Mouse (Mus musculus) ES-Bruce4 (cell line): ENCODE results near the gene 2700049A03Rik. TPM values are rescaled to one million over a fixed set of nuclear protein-coding genes. Genes with fewer than 3 reads are reported as not detected.
"Not testable (repeated sequence)": the region's sequence is repeated elsewhere in the genome, so short reads cannot be mapped to it uniquely, and the experiment has no call there.

Source experiments
- H3K27ac ChIP-seq: 2 replicates; pipeline ENCODE4 v1.5.1; 2012; ENCODE audit warnings: low read length, inconsistent platforms; ENCODE audit not compliant: insufficient read depth
- H3K27me3 ChIP-seq: 2 replicates; pipeline ENCODE4 v1.6.1; 2012; ENCODE audit warnings: mild to moderate bottlenecking, low read length, inconsistent platforms; ENCODE audit not compliant: control insufficient read depth, poor library complexity, insufficient read depth, severe bottlenecking
- H3K36me3 ChIP-seq: 2 replicates; pipeline ENCODE4 v1.6.1; 2012; ENCODE audit warnings: inconsistent platforms, mild to moderate bottlenecking, low read length, moderate library complexity; ENCODE audit not compliant: control insufficient read depth, poor library complexity, insufficient read depth, severe bottlenecking
- H3K4me1 ChIP-seq: one replicate; pipeline ENCODE4 v1.8.1; 2011; ENCODE audit warnings: low read length; ENCODE audit not compliant: control insufficient read depth, insufficient read depth
- H3K4me3 ChIP-seq: 2 replicates; pipeline ENCODE4 v1.5.1; 2011; ENCODE audit warnings: low read depth, mild to moderate bottlenecking, low read length
- H3K9ac ChIP-seq: 2 replicates; pipeline ENCODE4 v1.6.1; 2012; ENCODE audit warnings: low read depth, mild to moderate bottlenecking, inconsistent platforms; ENCODE audit not compliant: poor library complexity, severe bottlenecking
- H3K9me3 ChIP-seq: replicated peaks from 2 replicates; pipeline ENCODE4 v1.6.1; 2012; ENCODE audit warnings: mild to moderate bottlenecking, low read length, inconsistent platforms; ENCODE audit not compliant: control insufficient read depth, poor library complexity, insufficient read depth, severe bottlenecking
- CTCF ChIP-seq: IDR thresholded peaks from one replicate; pipeline ENCODE4 v1.8.1; 2011; ENCODE audit warnings: low read depth, low read length
- EP300 ChIP-seq: IDR thresholded peaks from 2 replicates; pipeline ENCODE4 v1.6.1; 2011; ENCODE audit warnings: low read depth, low read length; ENCODE audit not compliant: insufficient read depth
- POLR2A ChIP-seq: IDR thresholded peaks from one replicate; pipeline ENCODE4 v1.8.1; 2011; ENCODE audit warnings: low read length; ENCODE audit not compliant: insufficient read depth
- polyA plus RNA-seq: library from polyadenylated mRNA; stranded (reverse); fragments of >200 nt; gene quantifications from 2 replicates; pipeline ENCODE4 v1.2.4, GENCODE M21; 2011; ENCODE audit warnings: low read depth; ENCODE audit not compliant: missing spikeins, insufficient read depth, insufficient read length

Gene 2700049A03Rik
- polyA plus RNA-seq: 34.4 and 36.2 TPM in 2 replicates

DNA sequence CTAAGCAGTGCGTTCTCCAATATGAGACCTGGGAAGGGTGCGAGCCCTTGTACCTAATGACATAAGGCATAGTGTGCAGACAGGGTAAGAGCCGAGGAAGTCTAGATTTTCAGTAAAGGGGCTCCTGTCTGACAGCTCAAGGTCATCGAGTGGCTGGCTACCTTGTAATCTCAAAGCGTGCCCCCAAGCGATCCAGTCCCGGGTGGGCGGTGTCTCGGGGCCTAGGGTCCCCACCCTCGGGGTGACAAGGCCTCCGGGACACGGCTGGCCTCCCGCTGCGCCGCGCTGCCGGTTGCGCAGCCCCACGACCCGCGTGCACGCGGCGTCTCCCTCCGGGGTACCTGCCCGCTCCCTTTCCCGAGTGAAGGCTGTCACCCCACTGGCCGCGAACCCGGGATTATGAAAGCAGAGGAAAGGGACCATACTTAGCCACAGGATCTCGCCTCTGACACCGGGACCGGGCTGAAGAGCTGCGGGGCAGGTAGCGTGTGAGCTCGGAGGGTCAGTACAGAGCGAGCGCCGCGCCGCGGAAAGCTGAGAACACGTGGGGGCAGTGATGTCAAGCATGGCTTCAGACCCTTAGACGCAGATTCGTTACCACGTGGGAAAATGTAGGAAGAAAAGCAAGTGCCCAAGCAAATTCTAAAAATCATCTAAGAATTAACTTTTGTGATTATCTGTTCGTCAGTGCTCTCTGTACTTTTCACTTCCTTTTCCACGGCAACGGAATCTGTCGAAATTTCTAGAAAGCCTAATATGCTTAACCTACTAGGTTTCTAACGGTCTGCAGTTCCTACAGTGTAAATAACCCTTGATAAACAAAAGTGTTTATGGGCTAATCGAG, at the start of gene 2700049A03Rik, which contains the start of gene Timm9:
Gene 2700049A03Rik (plus strand): TSS at position 719 of the 844 bp plus-strand sequence.
Gene Timm9 (minus strand): TSS at position 555 of the 844 bp plus-strand sequence.
- Histone ChIP-seq H3K9ac (peak within 1 kb of the TSS; percentile 81), H3K27me3 (no peaks in the 10 kb centered on the region), H3K4me1 (no peaks in the 10 kb centered on the region), H3K36me3 (peaks cover 23% of the 10 kb centered on the region), H3K4me3 (peak within 1 kb of the TSS; percentile 99), H3K27ac (peak within 1 kb of the TSS; percentile 77), H3K9me3 (no peaks in the 10 kb centered on the region)
- TF ChIP-seq EP300 (no peak), CTCF (no peak), POLR2A (peak; percentile 41)

DNA sequence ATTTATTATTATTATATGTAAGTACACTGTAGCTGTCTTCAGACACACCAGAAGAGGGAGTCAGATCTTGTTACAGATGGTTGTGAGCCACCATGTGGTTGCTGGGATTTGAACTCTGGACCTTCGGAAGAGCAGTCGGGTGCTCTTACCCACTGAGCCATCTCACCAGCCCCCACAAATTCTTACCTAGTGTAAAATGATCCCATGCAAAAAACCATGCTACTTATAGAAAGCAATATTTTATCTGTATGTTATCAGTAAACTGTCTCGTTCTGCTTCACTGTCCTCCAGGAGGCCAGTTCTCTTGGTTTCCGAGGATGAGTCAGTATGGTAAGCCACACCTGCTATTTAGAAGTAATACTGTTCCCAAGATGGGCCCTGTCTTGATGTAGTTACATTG, 32.4 kb upstream of the 2700049A03Rik start:
- H3K4me3 ChIP-seq, H3K9ac ChIP-seq, H3K27ac ChIP-seq, H3K27me3 ChIP-seq, H3K9me3 ChIP-seq, H3K36me3 ChIP-seq, H3K4me1 ChIP-seq: not testable (repeated sequence)

- no peak overlapping the region for H3K9ac ChIP-seq
- H3K9me3 ChIP-seq: no peaks in the 10 kb centered on the region
- H3K27ac ChIP-seq: no peak overlapping the region
- no peaks in the 10 kb centered on the region for H3K27me3 ChIP-seq
- H3K36me3 ChIP-seq: no peaks in the 10 kb centered on the region
- H3K4me3 ChIP-seq: no peak overlapping the region
- TF ChIP-seq EP300 (no peak), POLR2A (no peak), CTCF (no peak)
- H3K4me1 ChIP-seq: no peaks in the 10 kb centered on the region
These were observed 29.4 kb upstream of the 2700049A03Rik start for GRCm38 (mm10) chr12:71107216-71107771.

DNA sequence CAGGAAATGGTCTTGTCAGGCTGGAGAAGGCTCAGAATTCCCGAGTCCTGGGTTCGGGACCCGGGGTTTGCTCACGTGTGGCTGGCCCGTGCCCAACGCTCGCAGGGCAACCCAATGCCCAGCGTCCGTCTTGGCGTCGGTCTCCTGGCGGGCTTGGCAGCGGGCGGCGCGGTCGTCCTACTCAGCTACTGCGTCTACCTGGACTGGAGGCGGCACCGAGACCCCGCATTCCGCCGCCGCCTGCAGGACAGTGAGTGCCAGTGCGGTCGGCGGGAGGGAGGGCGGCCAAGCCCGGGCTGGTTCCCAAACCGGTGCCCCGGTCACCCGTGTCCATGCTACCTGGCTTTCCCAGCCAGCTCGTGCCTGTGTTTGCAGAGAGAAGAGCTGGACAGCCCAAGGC, 25.3 kb upstream of the 2700049A03Rik start, which contains the start of gene Tomm20l:
Gene Tomm20l (plus strand): TSS at position 98 of the 400 bp plus-strand sequence.
- no peaks in the 10 kb centered on the region for H3K36me3 ChIP-seq
- H3K27me3 ChIP-seq: no peaks in the 10 kb centered on the region
- H3K4me1 ChIP-seq: no peaks in the 10 kb centered on the region
- H3K9me3 ChIP-seq: no peaks in the 10 kb centered on the region
- H3K9ac ChIP-seq: peak within 1 kb of the TSS; percentile 62
- H3K27ac ChIP-seq: no peak within 1 kb of the TSS
- peak; percentile 12 for TF ChIP-seq CTCF
- no peak for TF ChIP-seq POLR2A
- TF ChIP-seq EP300: no peak
- H3K4me3 ChIP-seq: peak within 1 kb of the TSS; percentile 65

- H3K9ac ChIP-seq: no peak overlapping the region
- no peak overlapping the region for H3K27ac ChIP-seq
- TF ChIP-seq POLR2A: no peak
- no peak for TF ChIP-seq CTCF
- no peak for TF ChIP-seq EP300
- H3K4me1 ChIP-seq: no peaks in the 10 kb centered on the region
- H3K36me3 ChIP-seq: no peaks in the 10 kb centered on the region
- no peaks in the 10 kb centered on the region for H3K27me3 ChIP-seq
- no peaks in the 10 kb centered on the region for H3K9me3 ChIP-seq
- H3K4me3 ChIP-seq: no peak overlapping the region
These were observed 23.6 kb upstream of the 2700049A03Rik start for GRCm38 (mm10) chr12:71113074-71113473.

GRCm38 (mm10) chr12:71113675-71114288, 22.9 kb upstream of the 2700049A03Rik start:
- Histone ChIP-seq H3K9me3 (no peaks in the 10 kb centered on the region), H3K9ac (no peak overlapping the region), H3K27me3 (no peaks in the 10 kb centered on the region), H3K4me1 (no peaks in the 10 kb centered on the region), H3K4me3 (no peak overlapping the region), H3K36me3 (no peaks in the 10 kb centered on the region), H3K27ac (no peak overlapping the region)
- TF ChIP-seq EP300 (no peak), CTCF (no peak), POLR2A (no peak)
